Mouse (Mus musculus) left cerebral cortex, adult 18-20 months (tissue): ENCODE data around the gene Muc3. TPM values are rescaled to one million over a fixed set of nuclear protein-coding genes. Genes with fewer than 3 reads are reported as not detected.
A peak's percentile ranks its signal among the peaks of the same experiment; 100 is the strongest.
"Not testable (repeated sequence)": the region's sequence is repeated elsewhere in the genome, so short reads cannot be mapped to it uniquely, and the experiment has no call there.

ENCODE experiments used
- DNase-seq, 2 experiments: peaks; one replicate each; pipeline ENCODE4 v3.0.0; 2021 to 2022; ENCODE audit warnings: low spot score in 2 of 2, mixed read lengths in 1 of 2
- long read RNA-seq, 2 experiments: library from polyadenylated mRNA; stranded (forward); transcript quantifications; one replicate each; pipeline ENCODE4 v2.0.0; 2021
- total RNA-seq, 2 experiments: library from RNA; stranded (reverse); gene quantifications; 2 replicates each; pipeline ENCODE4 v1.2.3; 2021

Gene Muc3
- total RNA-seq = not detected
- long read RNA-seq, experiment 1 = 0 reads
- long read RNA-seq, experiment 2 = 0 reads

GRCm38 (mm10) chr5:137149272-137149882 is at the start of gene Muc3:
TSS of gene Muc3 (minus strand) at chr5:137149322.
- not testable (repeated sequence) for DNase-seq

DNA sequence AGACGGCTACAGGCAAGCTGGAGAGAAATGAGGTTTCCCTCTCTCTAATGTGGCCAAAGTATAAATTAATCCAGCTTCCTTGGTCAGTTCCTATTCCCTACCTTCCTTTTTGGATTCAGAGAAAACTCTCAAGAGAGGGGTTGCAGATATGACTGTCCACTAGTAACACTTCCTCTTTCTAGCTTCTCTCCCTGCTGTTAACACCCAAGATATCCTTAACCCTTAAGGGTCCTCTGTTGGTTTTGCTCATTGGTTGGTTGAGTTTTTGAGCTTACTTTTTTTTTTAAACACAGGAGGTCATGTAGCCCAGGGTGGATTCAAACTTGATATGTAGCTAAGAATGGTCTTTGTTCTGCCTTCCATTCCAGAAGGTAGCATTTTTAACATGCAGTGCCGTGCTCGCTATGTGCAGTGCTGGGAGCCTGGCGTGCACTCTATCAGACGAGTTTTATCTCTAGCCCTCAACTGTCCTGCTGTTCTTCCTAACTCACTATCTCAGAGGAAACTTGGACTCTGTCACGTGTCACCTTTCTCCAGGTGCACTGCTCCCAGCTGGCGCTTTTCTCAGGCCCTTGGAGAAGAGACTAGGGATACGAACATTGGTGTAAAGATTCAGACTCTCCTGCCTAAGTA is 45.5 kb upstream of the Muc3 start:
- no peak for DNase-seq

DNA sequence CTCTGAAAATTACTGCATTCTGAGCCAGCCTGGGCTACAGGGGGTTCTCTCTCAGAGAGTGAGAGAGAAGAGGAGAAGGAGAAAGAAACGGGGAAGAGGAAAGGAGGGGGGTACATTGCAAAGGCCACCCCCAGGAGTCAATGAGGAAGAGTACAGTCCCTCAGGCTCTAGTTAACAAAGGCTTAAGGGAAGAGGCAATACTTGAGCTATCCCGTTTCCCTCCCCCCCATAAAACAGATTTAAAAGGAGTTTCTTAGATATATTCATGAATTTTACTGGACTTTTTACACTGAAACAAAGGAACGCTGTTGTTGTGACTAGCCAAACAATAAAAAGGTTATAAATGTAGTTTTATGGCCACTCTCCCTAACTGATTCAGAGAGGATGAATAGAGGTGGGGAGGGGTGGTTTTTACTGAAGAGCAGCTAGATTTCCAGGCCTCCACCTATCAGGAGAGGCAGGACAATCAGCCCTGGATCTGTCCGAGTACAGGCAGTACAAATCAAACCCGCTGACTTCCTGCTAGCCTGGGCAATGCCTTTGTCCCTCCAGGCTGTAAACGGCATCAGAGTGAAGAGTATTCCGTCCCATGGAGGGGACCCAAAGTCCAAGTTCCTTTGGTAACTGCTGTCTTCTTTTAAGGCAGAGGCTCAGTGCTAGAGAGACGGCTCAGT is 44.3 kb upstream of the Muc3 start:
- DNase-seq = no peak

DNA sequence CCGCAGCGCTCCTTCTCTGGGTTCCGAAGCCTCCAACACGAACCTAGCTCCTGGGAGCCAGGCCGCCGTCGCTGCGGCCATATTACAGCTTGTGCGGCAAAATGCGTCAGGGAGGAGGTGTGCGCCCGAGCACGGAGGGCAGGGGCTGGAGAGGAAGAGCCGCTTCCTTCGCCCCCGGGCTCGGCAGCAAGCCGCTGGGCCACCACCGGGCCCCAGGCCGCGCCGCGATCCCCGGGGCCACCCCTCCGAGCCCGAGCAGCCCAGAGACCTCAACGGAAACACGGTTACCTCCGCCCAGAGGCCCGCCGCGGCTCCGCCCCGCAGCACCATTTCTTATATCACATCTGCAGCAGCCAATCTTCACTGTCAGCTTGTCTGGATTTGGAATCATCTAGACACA is 40.2 kb upstream of the Muc3 start:
- DNase-seq = peak in 1 of 2 experiments; percentile 6

DNA sequence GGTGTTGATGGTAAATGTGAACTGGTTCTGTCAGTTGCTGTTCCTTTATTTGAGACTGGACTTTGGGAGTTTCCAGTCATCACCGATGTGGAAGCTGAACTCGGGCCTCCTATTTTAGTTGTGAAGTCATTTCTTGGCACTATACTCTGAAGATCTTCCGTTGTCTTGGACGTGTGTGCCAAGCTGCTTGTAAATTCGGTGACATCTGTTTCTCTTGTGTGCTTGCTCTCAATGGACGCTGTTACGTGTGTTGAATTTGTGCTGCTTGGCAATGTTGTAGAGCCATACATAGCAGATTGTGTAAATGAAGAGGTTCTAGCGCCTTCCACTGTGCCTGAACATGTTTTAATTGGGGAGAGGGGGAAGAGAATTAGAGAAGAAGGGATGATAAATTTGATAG is 36.2 kb upstream of the Muc3 start:
- DNase-seq = peak in 1 of 2 experiments; percentile 9

DNA sequence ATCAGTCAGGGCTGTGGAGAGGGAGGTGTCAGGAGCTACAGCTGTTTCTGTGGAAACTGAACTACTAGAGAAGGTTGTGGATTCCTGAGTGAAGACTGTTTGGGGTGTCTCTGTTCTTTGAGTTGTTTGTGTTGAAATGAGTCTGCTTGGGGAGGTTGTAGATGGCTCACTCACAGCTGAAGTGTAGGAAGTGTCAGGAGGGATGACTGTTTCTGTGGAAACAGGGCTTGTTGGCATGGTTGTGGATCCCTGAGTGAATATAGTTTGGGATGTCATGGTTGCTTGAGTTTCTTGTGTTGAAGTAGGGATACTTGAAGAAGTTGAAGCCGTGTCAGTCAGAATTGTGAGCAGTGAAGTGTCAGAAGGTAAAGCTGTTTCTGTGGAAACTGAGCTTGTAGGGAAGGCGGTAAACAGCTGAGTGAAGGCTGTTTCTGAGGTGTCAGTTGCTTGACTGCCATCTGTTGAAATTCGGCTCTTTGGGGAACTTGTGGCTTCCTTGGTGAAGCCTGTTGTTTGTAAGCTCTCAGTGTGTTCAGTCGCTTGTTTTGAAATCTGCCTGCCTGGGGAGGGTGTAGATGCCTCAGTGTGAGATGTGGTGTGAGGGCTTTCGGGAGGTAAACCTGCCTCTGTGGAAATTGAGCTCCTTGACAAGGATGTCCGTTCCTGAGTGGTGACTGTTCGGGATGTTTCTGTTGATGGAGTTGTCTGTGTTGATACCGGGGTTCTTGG is 30.7 kb upstream of the Muc3 start:
- DNase-seq = peak; percentile 16 to 22

- no peak for DNase-seq
Measured at GRCm38 (mm10) chr5:137173967-137174366, 24.8 kb upstream of the Muc3 start.

DNA sequence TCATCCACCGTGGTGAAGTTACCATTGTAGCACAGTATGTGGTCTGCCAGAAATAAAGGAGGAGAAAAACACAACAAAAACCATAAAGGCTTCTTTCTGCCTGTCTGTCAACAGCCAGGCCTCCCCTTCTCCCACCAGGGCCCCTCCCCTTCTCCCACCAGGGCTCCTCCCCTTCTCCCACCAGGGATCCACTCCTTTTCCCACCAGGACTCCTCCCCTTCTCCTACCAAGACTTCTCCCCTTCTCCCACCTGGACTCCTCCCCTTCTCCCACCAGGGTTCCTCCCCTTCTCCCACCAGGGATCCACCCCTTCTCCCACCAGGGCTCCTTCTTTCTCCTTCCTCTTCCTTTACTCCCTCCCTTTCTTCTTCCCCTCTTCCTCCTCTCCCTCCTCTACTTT is 23.5 kb upstream of the Muc3 start:
- no peak for DNase-seq

DNA sequence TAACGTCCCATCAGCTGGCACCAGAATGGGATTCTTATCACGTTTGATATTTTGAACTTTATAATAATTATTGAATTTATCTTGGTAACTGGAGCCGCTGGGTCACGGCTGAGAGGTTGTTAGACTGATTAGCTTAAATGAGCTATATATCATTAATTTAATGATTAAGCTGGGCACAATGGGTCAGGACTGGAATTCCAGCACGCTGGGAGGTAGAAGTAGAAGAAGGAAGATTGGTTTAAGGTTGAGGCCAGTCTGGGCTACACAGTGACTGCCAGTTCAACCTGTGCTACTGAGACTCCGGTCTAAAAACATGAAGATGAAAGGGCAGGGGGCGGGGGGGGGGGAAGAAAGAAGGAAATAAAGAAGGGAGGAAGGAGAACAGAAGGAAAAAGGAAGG is 22.4 kb upstream of the Muc3 start:
- DNase-seq = no peak

DNA sequence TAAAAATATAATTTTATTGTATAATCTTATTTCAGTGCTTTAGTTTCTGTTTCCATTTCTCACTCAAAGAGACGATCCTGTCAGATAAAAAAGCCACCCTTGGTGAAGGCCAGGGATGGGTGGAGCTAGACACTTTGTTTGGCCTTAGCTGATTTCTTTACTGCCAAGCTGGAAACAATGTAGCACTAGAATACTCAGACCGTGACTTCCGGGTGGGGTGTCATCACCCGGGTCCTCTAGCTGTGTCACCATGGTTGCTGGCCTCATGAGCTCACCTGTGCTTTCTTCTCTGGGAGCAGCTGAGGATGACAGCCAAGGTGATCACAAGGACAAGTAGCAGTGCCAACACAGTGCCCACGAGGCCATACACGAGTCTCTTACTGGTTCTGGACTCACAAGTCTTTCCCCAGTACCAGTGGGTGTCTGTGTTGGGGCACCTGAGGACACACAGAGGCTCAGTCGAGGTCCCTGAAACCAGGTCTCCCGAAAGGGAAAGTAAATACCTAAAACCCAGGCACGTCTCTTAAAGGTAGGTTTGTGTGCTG is 21.8 kb upstream of the Muc3 start:
- DNase-seq = no peak

- no peak for DNase-seq
Measured at GRCm38 (mm10) chr5:137167539-137167938, 18.4 kb upstream of the Muc3 start.

DNA sequence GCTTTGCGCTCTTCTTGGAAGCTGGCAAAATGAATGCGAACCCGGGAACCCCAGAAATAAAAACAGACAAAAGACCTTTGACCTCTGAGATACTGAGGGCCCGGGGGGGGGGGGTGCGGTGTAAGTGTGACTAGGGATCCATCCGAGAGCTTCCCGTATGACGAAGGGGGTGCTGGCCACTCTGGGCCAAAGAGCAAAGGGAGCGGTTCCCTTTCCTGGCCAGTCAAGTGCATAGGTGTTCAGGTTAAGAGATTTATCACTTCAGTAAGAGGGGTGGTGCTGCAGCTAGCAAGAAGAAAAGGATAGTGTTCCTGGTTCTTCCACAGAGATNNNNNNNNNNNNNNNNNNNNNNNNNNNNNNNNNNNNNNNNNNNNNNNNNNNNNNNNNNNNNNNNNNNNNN is 16.9 kb upstream of the Muc3 start:
- DNase-seq = no peak

- DNase-seq = no peak
Measured at GRCm38 (mm10) chr5:137161853-137162252, 12.7 kb upstream of the Muc3 start.

- DNase-seq = peak; percentile 12 to 25
Measured at GRCm38 (mm10) chr5:137159461-137159860, 10.3 kb upstream of the Muc3 start.

- DNase-seq = no peak
Measured at GRCm38 (mm10) chr5:137153289-137153688, 4.2 kb upstream of the Muc3 start.

- no peak for DNase-seq
Measured at GRCm38 (mm10) chr5:137152623-137153022, 3.5 kb upstream of the Muc3 start.

DNA sequence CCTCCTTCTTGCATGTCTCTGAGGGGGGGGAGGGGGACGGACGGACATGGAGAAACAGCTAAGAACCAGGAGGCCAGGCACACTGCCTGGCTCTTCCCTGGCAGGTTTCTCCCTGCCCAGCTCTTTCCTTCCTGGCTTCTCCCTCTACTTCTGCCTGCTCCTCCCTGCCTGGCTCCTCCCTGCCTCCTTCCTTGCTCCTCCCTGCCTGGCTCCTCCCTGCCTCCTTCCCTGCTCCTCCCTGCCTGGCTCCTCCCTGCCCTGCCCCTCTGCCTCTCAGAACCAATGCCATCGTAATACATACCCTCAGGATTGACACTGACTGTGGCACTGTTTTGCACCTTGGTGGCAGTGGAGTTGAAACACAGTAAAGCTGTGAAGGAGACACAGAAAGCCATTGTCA is 8.3 kb downstream of the Muc3 start:
- DNase-seq = no peak

DNA sequence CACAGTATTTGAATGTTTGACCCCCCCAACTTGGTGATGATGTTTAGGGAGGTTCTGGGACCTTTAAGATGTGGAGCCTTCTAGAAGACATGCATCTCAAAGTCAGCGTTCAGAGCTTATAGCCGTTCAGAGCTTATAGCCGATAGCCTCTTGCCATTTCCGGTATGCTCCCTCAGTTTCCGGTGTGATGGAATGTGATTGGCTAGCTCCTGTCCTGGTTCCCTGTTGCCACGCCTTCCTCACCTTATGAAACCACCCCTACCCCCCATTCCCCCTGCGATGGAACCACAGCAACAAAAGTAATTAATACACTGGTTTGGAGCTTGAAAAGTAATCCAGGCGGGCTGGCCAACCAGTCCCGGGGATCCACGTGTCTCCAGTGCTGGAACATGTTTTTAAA is 10.1 kb downstream of the Muc3 start:
- no peak for DNase-seq

GRCm38 (mm10) chr5:137134959-137135358 is 14.2 kb downstream of the Muc3 start:
- no peak for DNase-seq

DNA sequence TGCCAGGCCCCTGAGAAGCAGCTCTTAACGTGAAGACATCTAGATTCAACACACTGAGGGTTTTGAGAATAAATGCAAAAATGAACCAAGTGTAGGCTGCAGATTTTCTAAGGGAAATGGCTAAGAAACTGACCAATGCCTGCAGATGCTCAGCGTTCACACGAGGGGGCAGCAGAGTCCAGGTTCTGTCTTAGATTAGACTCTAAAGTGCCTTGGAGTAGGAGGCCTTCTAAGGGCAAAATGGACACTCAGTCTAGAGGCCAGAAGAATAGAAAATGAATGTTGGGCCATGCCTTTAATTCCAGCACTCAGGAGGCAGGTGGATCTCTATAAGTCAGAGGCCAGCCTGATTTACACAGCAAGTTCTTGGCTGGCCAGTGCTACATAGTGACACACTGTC is 17.6 kb downstream of the Muc3 start:
- DNase-seq = peak; percentile 33 to 42

DNA sequence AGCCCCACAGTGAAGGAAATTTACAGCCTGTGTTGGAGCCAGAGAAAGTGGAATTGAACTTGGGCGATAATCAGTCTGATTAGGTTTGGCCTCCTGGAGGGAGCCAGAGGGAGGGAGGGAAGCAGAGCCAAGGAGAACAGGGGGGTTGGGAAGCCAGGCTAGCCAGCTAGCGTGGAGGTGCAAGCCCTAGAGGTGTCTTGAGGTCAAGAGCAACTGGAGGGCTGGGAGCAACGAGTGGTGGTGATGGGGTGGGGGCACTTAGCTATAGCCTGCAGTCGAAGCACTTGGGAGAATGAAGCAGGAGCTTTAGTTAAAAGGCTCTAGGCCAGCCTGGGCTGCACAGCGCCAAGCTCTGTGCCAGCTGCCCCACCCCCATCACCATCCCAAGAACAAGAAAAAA is 19.8 kb downstream of the Muc3 start:
- DNase-seq = no peak

- DNase-seq = no peak
Measured at GRCm38 (mm10) chr5:137123516-137123915, 25.6 kb downstream of the Muc3 start.
